Mouse (Mus musculus): Measurements from ENCODE around the gene Srarp.

- no peak for TF ChIP-seq CTCF (IDR thresholded peaks at IDR 0.05; ENCODE audit: extremely low read depth, insufficient read depth, insufficient read length, insufficient replicate concordance)
- no peak for TF ChIP-seq POLR2A (IDR thresholded peaks at IDR 0.05; ENCODE audit: low read depth, low read length)
These were observed 30.6 kb downstream of the Srarp start for GRCm38 (mm10) chr4:141405314-141405622.

Data from spleen, adult 2 months (tissue).